Mouse (Mus musculus): ENCODE data around the gene Cst13.

Cst13 gene

DNA sequence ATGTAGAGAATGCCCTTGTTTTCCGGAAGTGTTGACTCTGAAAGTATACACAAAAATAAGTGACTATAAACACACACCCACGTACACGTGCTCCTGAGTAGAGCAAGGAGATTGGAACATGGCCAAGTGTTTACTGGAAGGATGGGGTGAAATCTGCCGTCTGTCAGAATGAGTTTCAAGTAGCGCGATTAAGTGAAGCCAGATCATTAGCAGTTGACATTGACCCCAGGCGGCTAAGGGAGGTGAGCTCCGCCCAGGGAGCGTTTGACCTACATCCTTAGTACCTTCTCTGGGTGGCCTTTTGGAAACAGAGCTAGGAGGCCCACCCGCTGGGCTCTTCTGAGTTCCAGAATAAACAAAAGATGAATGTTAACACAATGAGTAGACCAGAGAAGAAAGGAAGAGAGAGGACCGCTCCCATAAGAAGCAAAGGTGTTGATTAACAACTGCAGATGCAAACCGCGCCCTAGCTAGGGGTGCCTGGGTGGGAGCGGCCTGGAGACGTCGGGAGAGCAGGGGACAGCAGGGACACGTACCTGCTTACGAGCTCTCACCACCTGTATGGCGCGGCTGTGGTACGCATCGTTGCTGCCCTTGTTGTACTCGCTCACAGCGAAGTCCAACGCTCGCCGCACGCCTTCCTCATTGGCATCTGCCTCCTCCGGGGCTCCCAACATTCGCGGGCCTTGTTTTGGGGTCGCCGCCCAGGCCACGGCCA lies 54.9 kb downstream of the Cst13 start:
- peak in 1 of 2 experiments; percentile 34 for DNase-seq (ENCODE audit: low spot score in 2 of 2)

DNA sequence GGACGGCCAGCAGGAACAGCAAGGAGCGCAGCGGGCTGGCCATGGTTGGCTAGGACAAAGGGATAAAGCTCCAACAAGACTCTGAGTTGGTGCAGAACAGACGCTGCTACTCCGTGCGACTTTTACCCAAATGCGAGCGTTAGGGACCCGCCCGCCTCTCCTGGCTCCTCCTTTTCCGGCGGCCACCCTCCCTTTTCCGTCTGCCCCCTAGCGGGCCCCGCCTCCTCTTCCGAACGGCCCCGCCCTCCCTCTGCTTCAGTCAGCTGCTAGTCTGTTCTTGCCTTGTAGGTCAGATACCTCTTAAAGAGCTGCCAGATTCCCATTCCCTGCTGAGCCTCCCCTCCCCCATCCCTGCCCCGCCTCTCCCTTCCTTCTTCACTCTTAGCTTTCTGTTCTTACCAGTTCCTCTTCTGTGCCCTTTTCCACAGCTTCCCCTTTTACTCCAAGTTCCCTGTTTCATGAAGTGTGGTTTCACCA lies 55.5 kb downstream of the Cst13 start, which contains the start of gene Cst3:
TSS of gene Cst3 (minus strand) at position 358 of the 477 bp plus-strand sequence.
- peak; percentile 84 to 90 for DNase-seq (ENCODE audit: low spot score in 2 of 2)

DNA sequence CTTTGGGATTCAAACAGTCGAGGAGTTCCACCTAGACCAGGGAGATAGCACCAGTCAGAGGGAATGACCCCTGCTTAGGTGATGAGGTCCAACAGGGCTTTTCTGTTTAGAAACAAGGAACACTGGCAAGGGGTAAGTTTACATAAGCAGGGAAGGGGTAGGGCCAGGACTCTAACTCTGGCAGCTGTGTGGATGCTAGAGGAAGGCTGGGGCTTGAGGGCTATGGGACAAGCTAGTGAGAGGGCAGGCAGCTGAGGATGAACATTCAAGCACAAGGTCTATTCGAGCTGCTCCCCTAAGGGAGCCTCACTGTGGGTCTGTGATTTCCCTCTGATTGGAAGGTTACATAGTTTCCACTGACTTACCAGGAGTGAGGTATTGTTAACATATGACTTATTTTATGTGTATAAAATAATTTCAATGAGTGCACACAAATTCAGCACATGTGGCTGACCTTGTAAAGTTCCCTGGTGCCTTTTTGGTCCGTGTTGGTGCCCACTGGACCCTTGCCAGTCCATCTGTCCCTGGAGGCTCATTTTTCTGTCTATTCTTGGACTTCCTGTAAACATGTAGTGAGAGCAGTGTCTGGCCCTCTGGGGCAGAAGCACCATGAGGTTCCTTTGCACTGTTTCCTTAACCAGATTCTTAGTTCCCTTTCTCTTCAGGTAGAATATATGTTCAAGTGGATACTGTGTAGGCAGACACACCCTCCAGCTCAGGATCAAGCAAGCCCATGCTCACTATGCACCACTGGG lies 57.3 kb downstream of the Cst13 start:
- peak in 1 of 2 experiments; percentile 13 for DNase-seq (ENCODE audit: low spot score in 2 of 2)

GRCm38 (mm10) chr2:148878641-148879130 lies 58.8 kb downstream of the Cst13 start:
- no peak for DNase-seq (ENCODE audit: low spot score in 2 of 2)

DNA sequence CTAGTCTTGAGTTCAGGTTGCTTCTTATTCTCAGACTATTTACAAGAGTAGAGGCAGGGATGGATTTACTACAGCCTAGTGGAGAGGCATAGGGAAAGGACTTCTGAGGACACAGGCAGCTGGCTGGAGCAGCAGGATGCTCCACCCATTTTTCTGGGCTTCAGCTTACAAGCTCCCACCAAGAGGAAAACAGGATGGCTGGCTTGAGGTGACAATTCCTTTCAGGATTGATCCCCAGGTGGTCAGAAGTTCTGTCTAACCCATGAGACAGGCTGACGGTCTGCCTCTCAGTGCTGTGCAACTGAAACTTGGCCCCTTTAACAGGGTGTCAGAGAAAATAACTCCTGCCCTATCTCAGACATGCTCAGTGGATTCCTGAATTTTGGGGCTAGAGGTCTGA lies 59.3 kb downstream of the Cst13 start:
- no peak for DNase-seq (ENCODE audit: low spot score in 2 of 2)
